Comparison of ENCODE assay signal across 8 mouse cellular contexts in the genomic region with DNA sequence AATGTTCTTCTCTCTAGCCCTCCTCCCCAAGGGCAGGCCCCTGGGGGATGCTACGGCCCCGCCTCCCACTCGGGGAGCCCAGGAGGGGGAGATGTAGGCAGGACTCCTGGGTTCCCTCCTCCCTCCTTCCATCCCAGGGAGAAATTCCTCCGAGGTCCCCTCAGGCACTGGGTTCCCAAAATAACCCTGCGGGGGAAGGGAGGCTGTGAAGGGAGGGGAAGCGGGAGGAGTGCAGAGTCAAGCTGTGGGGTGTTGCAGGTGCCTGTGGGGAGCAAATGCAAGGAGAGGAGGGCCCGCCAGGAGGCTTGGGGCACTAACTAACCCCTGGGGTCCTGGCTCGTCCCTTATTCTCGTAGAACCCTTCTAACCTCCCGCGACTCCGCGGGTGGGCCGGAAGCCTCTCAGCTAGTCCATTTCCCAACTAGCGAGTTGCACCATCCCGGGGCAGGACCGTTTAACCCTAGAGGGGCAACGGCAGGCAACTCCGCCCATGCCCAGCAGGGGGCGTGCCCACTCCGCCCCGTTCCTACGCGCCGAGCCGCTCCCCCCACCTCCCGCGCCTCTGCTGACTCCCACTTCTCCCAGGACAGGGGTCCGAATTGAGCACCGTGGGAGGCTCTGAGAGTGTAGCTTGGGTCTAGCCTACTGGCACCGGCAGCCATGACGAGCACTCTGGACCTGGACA. TPM values are rescaled to one million over a fixed set of nuclear protein-coding genes. Genes with fewer than 3 reads are reported as not detected.
DNase-seq lines count a peak whose midpoint lies in the region; ATAC-seq lines count a peak whose summit lies in the region.

No protein-coding gene starts in this region.

- H3K4me3 ChIP-seq in forebrain, embryonic 14.5 days (ENCODE audit: low read depth, low read length), result peak overlapping the region; percentile 14; the same call in 1 of the 2 replicates
- H3K4me3 ChIP-seq in megakaryocyte, embryonic 14.5 days (replicated peaks), result peak overlapping the region; percentile 93

- 0% methylated on average over 32 of the region's 32 CpGs for WGBS in forebrain, embryonic 14.5 days

- H3K4me1 ChIP-seq in forebrain, embryonic 14.5 days (ENCODE audit: control insufficient read depth, insufficient read depth, low read length), result peaks cover 17% of the 10 kb centered on the region
- peaks cover 86% of the 10 kb centered on the region for H3K4me1 ChIP-seq in megakaryocyte, embryonic 14.5 days

- H3K27me3 ChIP-seq in forebrain, embryonic 14.5 days (replicated peaks; ENCODE audit: control insufficient read depth, insufficient read depth, low read length), result peaks cover 17% of the 10 kb centered on the region; the same call in 1 of the 2 replicates
- H3K27me3 ChIP-seq in megakaryocyte, embryonic 14.5 days (replicated peaks), result peaks cover 53% of the 10 kb centered on the region

- ATAC-seq in forebrain, embryonic 14.5 days, result peak; percentile 13; the same call in 1 of the 2 replicates

- DNase-seq in NIH3T3 (ENCODE audit: low read depth), result peak; percentile 71
- DNase-seq in c-Kit-positive CD71-positive TER-119-negative erythroid progenitor cells, embryonic 14.5 days (ENCODE audit: low read depth), result peak; percentile 44
- DNase-seq in forebrain, embryonic 14.5 days (ENCODE audit: low spot score), result peak; percentile 59
- peak; percentile 85 to 90 for DNase-seq in heart, postnatal 10 days
- DNase-seq in kidney, postnatal 36 days, result peak; percentile 82 to 88
- peak; percentile 81 for DNase-seq in right cerebral cortex, postnatal 4 days
- peak; percentile 80 to 84 for DNase-seq in urinary bladder, postnatal 4 days (ENCODE audit: low spot score in 2 of 2)

- no peaks in the 10 kb centered on the region for H3K36me3 ChIP-seq in forebrain, embryonic 14.5 days (ENCODE audit: control insufficient read depth, insufficient read depth, low read length)
- peaks cover 47% of the 10 kb centered on the region for H3K36me3 ChIP-seq in megakaryocyte, embryonic 14.5 days (replicated peaks; ENCODE audit: low read length)

- no peak overlapping the region for H3K27ac ChIP-seq in forebrain, embryonic 14.5 days (ENCODE audit: low read depth, low read length)

- intact Hi-C loops in heart, postnatal 10 days (cut with DNase I), result loop anchor here (1.0 kb wide), 1 partner anchor 51 kb away; no protein-coding TSS in a partner anchor

- peak overlapping the region; percentile 52 for H3K4me2 ChIP-seq in forebrain, embryonic 14.5 days (ENCODE audit: low read length)

- no peaks in the 10 kb centered on the region for H3K9me3 ChIP-seq in forebrain, embryonic 14.5 days (replicated peaks; ENCODE audit: control insufficient read depth, low read length)
- H3K9me3 ChIP-seq in megakaryocyte, embryonic 14.5 days, result no peaks in the 10 kb centered on the region

- H3K9ac ChIP-seq in forebrain, embryonic 14.5 days (ENCODE audit: low read length), result peak overlapping the region; percentile 13

RNA-seq across cellular contexts. Expression of a gene that starts 2.1 kb away (rescaled TPM):
- polyA plus RNA-seq in forebrain, embryonic 14.5 days (2014; fragmentation: Nextera tagmentation; extraction: Ambion mirVana), result 28.6 and 30.7 TPM in 2 replicates
- 10 to 100 TPM; 50.7 to 60.2 TPM for total RNA-seq in heart, postnatal 10 days (2021)
- polyA plus RNA-seq in megakaryocyte, embryonic 14.5 days (2012; ENCODE audit: insufficient read depth, low replicate concordance), result 458 and 696 TPM in 2 replicates

RNA-seq across cellular contexts. Expression of a gene that starts 17.1 kb away (rescaled TPM):
- polyA plus RNA-seq in forebrain, embryonic 14.5 days (2014; fragmentation: Nextera tagmentation; extraction: Ambion mirVana), result 1.3 and 3.0 TPM in 2 replicates
- total RNA-seq in heart, postnatal 10 days (2021), result 100 to 1,000 TPM; 622 to 693 TPM
- polyA plus RNA-seq in megakaryocyte, embryonic 14.5 days (2012; ENCODE audit: insufficient read depth, low replicate concordance), result 3.6 TPM in 1 of 2 replicates, not detected in the other

RNA-seq across cellular contexts. Expression of a gene that starts 17.3 kb away (rescaled TPM):
- 39.5 and 41.7 TPM in 2 replicates for polyA plus RNA-seq in forebrain, embryonic 14.5 days (2014; fragmentation: Nextera tagmentation; extraction: Ambion mirVana)
- total RNA-seq in heart, postnatal 10 days (2021), result 1 to 10 TPM; 4.4 to 5.5 TPM
- polyA plus RNA-seq in megakaryocyte, embryonic 14.5 days (2012; ENCODE audit: insufficient read depth, low replicate concordance), result 0.62 and 1.5 TPM in 2 replicates

RNA-seq across cellular contexts. Expression of a gene that starts 37.8 kb away (rescaled TPM):
- 90.4 and 115 TPM in 2 replicates for polyA plus RNA-seq in forebrain, embryonic 14.5 days (2014; fragmentation: Nextera tagmentation; extraction: Ambion mirVana)
- 100 to 1,000 TPM; 118 to 143 TPM for total RNA-seq in heart, postnatal 10 days (2021)
- polyA plus RNA-seq in megakaryocyte, embryonic 14.5 days (2012; ENCODE audit: insufficient read depth, low replicate concordance), result 1,025 and 2,643 TPM in 2 replicates

Comparison
In these comparisons a context has a peak if more than half of its experiments do, and no peak if none do; other contexts are left out.
1. RNA of a gene that starts 2.1 kb away (polyA plus RNA-seq): 458 to 696 TPM in megakaryocyte, embryonic 14.5 days; 28.6 to 30.7 TPM in forebrain, embryonic 14.5 days; every median in the first group is over 10 times any median in the second.
2. RNA of a gene that starts 17.3 kb away (polyA plus RNA-seq): 39.5 to 41.7 TPM in forebrain, embryonic 14.5 days; 0.62 to 1.5 TPM in megakaryocyte, embryonic 14.5 days; every median in the first group is over 10 times any median in the second.
3. Peak in every context shown above with its lines, with median percentiles within 50 percentile points of each other: DNase-seq.